Mouse (Mus musculus) kidney, postnatal 14 days (tissue): ENCODE measurements at regions not wholly inside any gene's neighbourhood (a gene's known extent, or its start where the extent isn't known, plus 50 kb on each side); places are given as distances from the start of the nearest gene placed in this dataset.

Experiments
- DNase-seq: peaks from one replicate; pipeline ENCODE4 v3.0.0; 2022; ENCODE audit warnings: mixed read lengths

- DNase-seq: no peak
Observed at GRCm38 (mm10) chr1:9434952-9435664, 1978.8 kb upstream of the A830018L16Rik start.

GRCm38 (mm10) chr1:9442937-9443336 lies 1971.0 kb upstream of the A830018L16Rik start:
- no peak for DNase-seq

- DNase-seq: peak; percentile 7
Observed at GRCm38 (mm10) chr1:9469512-9469911, 1944.4 kb upstream of the A830018L16Rik start.

- no peak for DNase-seq
Observed at GRCm38 (mm10) chr1:9470003-9470402, 1943.9 kb upstream of the A830018L16Rik start.
